Mouse (Mus musculus) thymus, postnatal 0 days (tissue): Measurements from ENCODE around the gene Rpl4. TPM values are rescaled to one million over a fixed set of nuclear protein-coding genes. Genes with fewer than 3 reads are reported as not detected.

Experiments used
- microRNA-seq: library from miRNA; unstranded; fragments of <30 nt; microRNA quantifications from one replicate; pipeline ENCODE4, GENCODE M21; 2016; ENCODE audit warnings: borderline number of aligned reads
- polyA plus RNA-seq: library from polyadenylated mRNA; unstranded; fragments of >200 nt; fragmentation: Nextera tagmentation; extraction: Ambion mirVana; gene quantifications from 2 replicates; pipeline ENCODE4 v1.2.1, GENCODE M21; 2015

Gene Rpl4
- polyA plus RNA-seq, 1 experiment from 2014 or later = 1,382 TPM

Small RNA genes lying within 50 kb of the gene (microRNA-seq; reads per million reads assigned to microRNA genes)
- gene Gm24106 = not detected

Other genes with a start within 250 kb of the Rpl4 start
- 0.96 and 1.4 TPM in 2 replicates for gene Smad6, start 151.3 kb upstream of the Rpl4 start, polyA plus RNA-seq
- 0.23 TPM in 1 of 2 replicates, not detected in the other for gene Lctl, start 56.2 kb upstream of the Rpl4 start, polyA plus RNA-seq
- gene Zwilch, start 271 bp upstream of the Rpl4 start, polyA plus RNA-seq = 9.4 and 11.3 TPM in 2 replicates
- gene Snapc5, start 5.9 kb downstream of the Rpl4 start, polyA plus RNA-seq = 38.2 and 43.5 TPM in 2 replicates
- 1.9 TPM in 2 replicates for gene Uchl4, start 61.8 kb downstream of the Rpl4 start, polyA plus RNA-seq
- gene Map2k1, start 80.3 kb downstream of the Rpl4 start, polyA plus RNA-seq = 67.5 and 68.1 TPM in 2 replicates
- 316 and 327 TPM in 2 replicates for gene Tipin, start 108.2 kb downstream of the Rpl4 start, polyA plus RNA-seq
- gene Dis3l, start 167.9 kb downstream of the Rpl4 start, polyA plus RNA-seq = 13.0 and 14.8 TPM in 2 replicates
- gene Megf11, start 212.3 kb downstream of the Rpl4 start, polyA plus RNA-seq = 0.58 and 0.75 TPM in 2 replicates